Mouse (Mus musculus): ENCODE results near the gene Igfbp4. TPM values are rescaled to one million over a fixed set of nuclear protein-coding genes. Genes with fewer than 3 reads are reported as not detected.

The Igfbp4 gene
- polyA plus RNA-seq, 1 experiment from 2014 or later, result 524 TPM

GRCm38 (mm10) chr11:99101693-99102092 lies 60.6 kb downstream of the Igfbp4 start:
- H3K4me1 ChIP-seq, result peaks cover 6% of the 10 kb centered on the region
- no peaks in the 10 kb centered on the region for H3K36me3 ChIP-seq
- 57% methylated on average over 8 of the region's 8 CpGs for WGBS
- no peak overlapping the region for H3K4me2 ChIP-seq
- H3K9ac ChIP-seq, result no peak overlapping the region
- H3K4me3 ChIP-seq, result no peak overlapping the region
- no peaks in the 10 kb centered on the region for H3K27me3 ChIP-seq
- H3K9me3 ChIP-seq, result no peaks in the 10 kb centered on the region
- no peak overlapping the region for H3K27ac ChIP-seq
- ATAC-seq (ENCODE audit: borderline replicate concordance, extremely low read depth, low FRiP score, low TSS enrichment), result no peak

DNA sequence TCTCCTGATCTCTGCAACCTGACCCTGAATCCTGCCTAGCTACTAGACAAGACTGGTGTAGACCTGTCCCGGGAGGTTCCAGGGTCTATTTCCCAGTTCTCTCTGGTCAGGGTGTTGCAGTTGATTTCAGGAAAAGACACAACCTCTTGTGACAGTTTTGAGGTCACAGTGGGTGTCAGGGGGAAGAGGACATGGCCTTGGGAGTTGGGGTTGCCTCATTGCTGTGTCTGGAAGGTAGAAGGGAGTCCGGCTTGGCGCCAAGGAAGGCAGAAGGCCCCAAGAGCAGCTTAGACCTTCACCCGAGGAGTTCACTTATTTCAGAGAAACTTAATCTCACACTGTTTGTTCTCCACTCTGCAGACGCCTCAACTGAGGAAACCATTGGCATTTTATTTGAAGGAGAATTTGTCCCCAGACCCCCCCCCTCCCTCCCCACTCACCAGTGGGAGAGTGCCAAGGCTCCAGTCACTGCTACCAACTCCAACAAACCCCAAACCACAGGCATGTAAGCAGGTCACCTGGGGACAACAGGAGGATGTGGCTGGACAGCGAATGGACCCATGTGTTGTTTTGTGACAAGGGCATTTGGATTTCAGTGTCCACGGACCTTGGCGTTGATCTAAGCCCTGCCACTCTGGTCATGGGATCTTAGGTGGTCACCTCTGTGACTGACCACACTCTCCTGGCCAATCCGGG lies 61.7 kb downstream of the Igfbp4 start:
- WGBS, result 75% methylated on average over 9 of the region's 9 CpGs
- ATAC-seq (ENCODE audit: borderline replicate concordance, extremely low read depth, low FRiP score, low TSS enrichment), result no peak
- no peak overlapping the region for H3K4me3 ChIP-seq

More for the DNA sequence above, 61.7 kb downstream of the Igfbp4 start:
- H3K27me3 ChIP-seq, result no peaks in the 10 kb centered on the region
- no peak overlapping the region for H3K27ac ChIP-seq
- no peak overlapping the region for H3K4me2 ChIP-seq
- H3K9ac ChIP-seq, result no peak overlapping the region
- no peaks in the 10 kb centered on the region for H3K36me3 ChIP-seq
- no peaks in the 10 kb centered on the region for H3K9me3 ChIP-seq
- H3K4me1 ChIP-seq, result peaks cover 9% of the 10 kb centered on the region

Other genes with a start within 250 kb of the Igfbp4 start
- 21.1 and 21.2 TPM in 2 replicates for gene Msl1, start 245.7 kb upstream of the Igfbp4 start, polyA plus RNA-seq (2015; fragmentation: Nextera tagmentation; extraction: Ambion mirVana)
- gene Casc3, start 236.3 kb upstream of the Igfbp4 start, polyA plus RNA-seq (2015; fragmentation: Nextera tagmentation; extraction: Ambion mirVana), result 35.7 and 37.9 TPM in 2 replicates
- gene Rapgefl1, start 204.5 kb upstream of the Igfbp4 start, polyA plus RNA-seq (2015; fragmentation: Nextera tagmentation; extraction: Ambion mirVana), result 0.86 and 1.4 TPM in 2 replicates
- 3.7 and 4.1 TPM in 2 replicates for gene Wipf2, start 177.6 kb upstream of the Igfbp4 start, polyA plus RNA-seq (2015; fragmentation: Nextera tagmentation; extraction: Ambion mirVana)
- 41.3 and 42.5 TPM in 2 replicates for gene Cdc6, start 133.4 kb upstream of the Igfbp4 start, polyA plus RNA-seq (2015; fragmentation: Nextera tagmentation; extraction: Ambion mirVana)
- 36.5 and 38.4 TPM in 2 replicates for gene Rara, start 113.4 kb upstream of the Igfbp4 start, polyA plus RNA-seq (2015; fragmentation: Nextera tagmentation; extraction: Ambion mirVana)
- gene Gjd3, start 58.2 kb upstream of the Igfbp4 start, polyA plus RNA-seq (2015; fragmentation: Nextera tagmentation; extraction: Ambion mirVana), result 0.20 and 0.61 TPM in 2 replicates
- 276 and 280 TPM in 2 replicates for gene Top2a, start 17.1 kb upstream of the Igfbp4 start, polyA plus RNA-seq (2015; fragmentation: Nextera tagmentation; extraction: Ambion mirVana)
- 0.21 and 0.42 TPM in 2 replicates for gene Tns4, start 48.1 kb downstream of the Igfbp4 start, polyA plus RNA-seq (2015; fragmentation: Nextera tagmentation; extraction: Ambion mirVana)
- gene Ccr7, start 113.8 kb downstream of the Igfbp4 start, polyA plus RNA-seq (2015; fragmentation: Nextera tagmentation; extraction: Ambion mirVana), result 0.13 and 0.29 TPM in 2 replicates
- 217 and 224 TPM in 2 replicates for gene Smarce1, start 189.8 kb downstream of the Igfbp4 start, polyA plus RNA-seq (2015; fragmentation: Nextera tagmentation; extraction: Ambion mirVana)
- gene Krt222, start 202.8 kb downstream of the Igfbp4 start, polyA plus RNA-seq (2015; fragmentation: Nextera tagmentation; extraction: Ambion mirVana), result 0.33 and 0.55 TPM in 2 replicates
- gene Krt24, start 244.0 kb downstream of the Igfbp4 start, polyA plus RNA-seq (2015; fragmentation: Nextera tagmentation; extraction: Ambion mirVana), result not detected in 2 replicates

All from lung, embryonic 15.5 days (tissue).